Mouse (Mus musculus): Measurements from ENCODE around the gene Elovl7. TPM values are rescaled to one million over a fixed set of nuclear protein-coding genes. Genes with fewer than 3 reads are reported as not detected.
A peak's percentile ranks its signal among the peaks of the same experiment; 100 is the strongest.

Elovl7 gene
- polyA plus RNA-seq, 1 experiment = 0.04 TPM

DNA sequence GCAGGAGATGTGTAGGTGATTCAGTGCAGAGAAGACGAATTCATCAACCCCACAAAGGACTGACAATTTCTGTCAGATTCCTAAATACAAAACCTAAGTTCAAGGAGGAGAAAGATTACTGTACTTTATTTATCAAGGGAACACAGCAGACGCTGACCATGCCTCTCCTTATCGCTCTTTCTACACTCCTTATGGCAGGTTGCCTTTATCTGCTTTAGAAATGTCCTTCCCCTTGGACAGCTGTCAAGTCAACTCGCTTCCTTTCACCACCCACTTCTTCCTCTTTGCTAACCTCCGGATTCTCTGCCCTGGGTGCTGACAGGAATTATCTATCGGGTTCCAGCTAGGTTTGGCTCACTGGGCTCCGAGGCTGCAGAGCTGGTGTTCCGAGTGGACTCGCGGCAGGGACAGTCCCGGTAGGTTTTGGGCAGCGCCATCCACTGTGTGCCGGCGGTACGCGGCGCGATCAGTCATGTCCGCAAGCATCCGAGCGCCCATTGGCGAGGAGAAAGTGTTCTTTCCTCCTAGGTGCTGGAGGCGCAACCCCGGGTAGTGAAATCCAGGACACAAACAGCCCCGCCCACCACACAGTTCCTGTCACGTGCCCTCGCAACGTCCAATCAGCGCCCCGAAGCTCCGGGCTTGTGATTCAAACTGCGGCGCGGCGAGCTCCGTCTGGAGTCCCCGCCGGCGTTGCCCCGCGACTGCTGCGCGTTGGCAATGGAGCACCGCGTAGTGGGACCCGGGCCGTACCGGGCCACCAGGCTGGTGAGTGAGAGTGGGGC is 101.7 kb downstream of the Elovl7 start, which contains the start of gene Depdc1b:
TSS of gene Depdc1b (plus strand) at position 631 of the 785 bp plus-strand sequence.
- peak; percentile 94 for TF ChIP-seq GATA1 (IDR thresholded peaks at IDR 0.05; ENCODE audit: low read length)

DNA sequence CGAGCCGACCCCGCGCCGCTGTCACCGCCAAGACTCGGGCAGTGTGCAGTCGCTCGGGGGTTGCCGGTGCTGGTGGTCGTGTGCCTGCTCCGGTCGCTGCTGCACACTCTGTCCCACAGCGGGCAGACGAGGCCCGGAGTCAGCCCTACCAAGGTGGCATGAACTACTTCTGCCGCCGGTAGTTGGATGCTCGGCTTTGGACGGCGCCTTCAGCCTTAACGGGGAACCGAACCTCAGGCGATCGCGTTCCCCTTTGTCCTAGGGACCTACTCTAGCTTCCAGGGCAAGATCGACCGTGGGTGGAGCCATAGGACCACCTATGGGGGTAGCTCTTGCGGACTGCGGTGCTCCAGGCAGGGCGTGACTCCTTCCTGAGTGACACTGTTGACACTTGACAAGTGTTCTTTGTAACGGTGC is 102.3 kb downstream of the Elovl7 start:
- TF ChIP-seq GATA1 (IDR thresholded peaks at IDR 0.05; ENCODE audit: low read length) = no peak

- TF ChIP-seq GATA1 (IDR thresholded peaks at IDR 0.05; ENCODE audit: low read length) = no peak
Measured at GRCm38 (mm10) chr13:108317414-108317813, 103.2 kb downstream of the Elovl7 start.

DNA sequence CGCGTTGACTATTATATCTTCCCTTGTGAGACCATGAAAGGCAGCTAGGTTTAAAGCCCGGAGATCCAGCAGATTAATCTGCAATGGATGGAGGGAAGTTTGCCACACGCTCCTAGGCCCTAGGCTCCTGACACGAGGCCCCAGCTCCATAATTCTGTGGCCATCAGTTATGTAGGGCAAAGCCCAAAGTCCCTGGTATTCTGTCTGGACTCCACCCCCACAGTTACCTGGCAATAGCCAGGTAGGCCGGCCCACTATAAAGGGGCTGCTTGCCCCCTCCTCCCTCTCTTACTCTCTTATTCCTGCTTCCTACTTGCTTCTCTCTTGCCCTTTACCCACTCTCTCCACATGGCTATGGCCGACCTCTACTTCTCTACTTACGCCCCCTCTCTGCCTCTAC is 104.8 kb downstream of the Elovl7 start:
- no peak for TF ChIP-seq GATA1 (IDR thresholded peaks at IDR 0.05; ENCODE audit: low read length)

DNA sequence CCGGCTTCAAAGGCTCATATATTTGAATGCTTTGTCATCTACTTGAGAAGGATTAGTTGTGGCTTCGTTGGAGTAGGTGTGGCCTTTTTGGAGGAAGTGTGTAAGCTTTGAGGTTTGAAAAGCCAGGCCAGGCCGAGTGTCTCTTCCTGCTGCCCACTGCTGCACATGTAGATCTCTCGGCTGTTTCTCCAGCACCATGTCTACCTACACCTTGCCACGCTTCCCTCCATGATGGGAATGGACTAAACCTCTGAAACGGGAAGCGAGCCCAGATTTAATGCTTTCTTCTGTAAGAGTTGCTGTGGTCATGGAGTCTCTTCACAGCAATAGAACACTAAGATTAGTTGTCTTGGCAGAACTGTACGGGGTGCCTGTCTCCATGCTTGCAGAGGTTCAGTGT is 106.0 kb downstream of the Elovl7 start:
- TF ChIP-seq GATA1 (IDR thresholded peaks at IDR 0.05; ENCODE audit: low read length) = no peak

DNA sequence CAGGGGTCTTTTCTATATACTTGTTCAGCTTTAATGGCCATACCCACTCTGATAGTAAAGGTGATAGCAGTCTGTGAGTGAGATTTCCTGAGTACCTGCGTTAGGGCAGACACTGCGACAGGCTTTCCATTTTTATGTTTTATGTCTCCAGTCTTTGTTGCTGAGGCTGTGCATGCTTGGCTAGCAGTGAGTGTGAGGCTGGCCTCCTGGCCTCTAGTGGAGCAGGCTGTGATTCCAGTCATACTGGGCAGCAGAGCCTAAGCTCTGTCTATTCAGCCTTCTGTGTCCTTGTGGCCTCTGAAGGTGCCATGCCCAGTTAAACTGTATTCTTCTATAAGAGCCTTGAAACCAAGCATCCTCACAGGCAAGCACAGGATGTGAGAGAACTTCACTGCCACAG is 108.3 kb downstream of the Elovl7 start:
- TF ChIP-seq GATA1 (IDR thresholded peaks at IDR 0.05; ENCODE audit: low read length) = no peak

DNA sequence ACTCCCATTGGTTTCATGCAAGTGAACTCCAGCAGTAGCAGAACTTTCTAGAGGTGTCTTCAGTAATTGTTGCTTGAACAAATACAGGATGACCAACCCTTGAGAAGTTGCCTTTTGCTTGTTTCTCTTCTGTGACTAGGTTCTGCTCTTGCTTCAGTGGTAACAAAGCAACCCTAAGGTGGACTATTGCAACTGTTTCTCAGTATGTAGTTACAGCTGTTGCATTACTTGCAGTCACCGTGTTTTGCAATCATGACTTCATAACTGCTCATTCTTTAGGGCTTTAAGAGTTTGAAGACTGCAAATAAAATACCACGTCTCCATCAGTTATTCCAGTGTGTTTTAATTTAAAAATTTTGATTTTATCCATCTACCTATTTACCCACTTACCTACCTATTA is 109.1 kb downstream of the Elovl7 start:
- TF ChIP-seq GATA1 (IDR thresholded peaks at IDR 0.05; ENCODE audit: low read length) = no peak

GRCm38 (mm10) chr13:108323866-108324829 is 109.9 kb downstream of the Elovl7 start:
- TF ChIP-seq GATA1 (IDR thresholded peaks at IDR 0.05; ENCODE audit: low read length) = no peak

- no peak for TF ChIP-seq GATA1 (IDR thresholded peaks at IDR 0.05; ENCODE audit: low read length)
Measured at GRCm38 (mm10) chr13:108325871-108326270, 111.7 kb downstream of the Elovl7 start.

GRCm38 (mm10) chr13:108326351-108326750 is 112.1 kb downstream of the Elovl7 start:
- no peak for TF ChIP-seq GATA1 (IDR thresholded peaks at IDR 0.05; ENCODE audit: low read length)

- no peak for TF ChIP-seq GATA1 (IDR thresholded peaks at IDR 0.05; ENCODE audit: low read length)
Measured at GRCm38 (mm10) chr13:108327047-108327446, 112.8 kb downstream of the Elovl7 start.

DNA sequence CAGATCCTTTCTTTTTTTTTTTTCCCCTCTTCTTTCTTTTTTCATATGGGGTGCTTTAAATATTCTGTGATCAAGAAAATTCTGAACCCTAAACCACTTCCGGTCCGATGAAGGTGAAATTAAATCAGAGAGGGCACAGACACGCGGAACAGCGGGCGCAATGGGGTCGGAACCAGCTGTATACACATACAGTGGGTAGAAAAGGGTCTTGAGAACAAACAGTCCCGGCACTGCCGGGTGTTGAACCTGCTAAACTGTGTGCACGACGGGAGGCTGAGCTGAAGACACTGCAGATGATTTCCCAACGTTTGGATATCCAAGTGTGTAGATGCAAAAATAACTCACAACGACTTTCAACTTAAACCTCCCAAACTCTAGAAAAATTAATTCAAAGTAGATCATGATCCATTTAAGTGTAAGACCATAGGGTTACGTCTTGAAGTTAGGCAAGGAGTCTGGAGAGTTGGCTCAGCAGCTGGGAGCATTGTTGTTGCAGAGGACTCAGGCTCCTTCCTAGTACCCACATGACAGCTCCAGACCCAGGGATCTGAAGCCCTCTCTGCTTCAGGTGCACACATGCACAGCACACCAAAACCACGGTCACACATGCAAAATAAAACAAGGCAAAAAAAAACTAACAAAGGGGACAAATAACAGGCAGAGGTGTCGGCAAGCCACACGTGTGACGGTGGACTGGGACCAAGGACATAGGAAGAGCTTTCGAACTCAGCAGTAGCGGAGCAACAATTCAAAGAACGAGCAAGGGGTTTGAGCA is 114.4 kb downstream of the Elovl7 start:
- no peak for TF ChIP-seq GATA1 (IDR thresholded peaks at IDR 0.05; ENCODE audit: low read length)

DNA sequence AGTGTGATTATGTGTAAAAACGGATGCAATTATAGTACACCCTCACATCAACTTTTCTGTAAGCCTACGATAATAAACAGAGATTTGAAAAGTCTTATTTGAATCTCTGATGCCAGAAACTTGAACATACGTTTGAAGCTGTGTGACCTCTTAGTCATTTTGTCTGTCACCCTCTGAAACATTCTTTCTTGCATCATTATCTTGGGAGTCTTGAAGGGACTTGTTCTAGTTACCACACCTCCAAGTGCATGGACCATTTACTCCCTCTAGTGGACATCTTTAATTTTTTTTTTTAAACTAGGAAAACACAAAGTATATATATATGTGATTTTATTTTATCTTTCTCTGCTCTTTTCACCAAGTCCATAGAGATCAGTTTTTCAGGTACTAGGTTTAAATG is 115.5 kb downstream of the Elovl7 start:
- no peak for TF ChIP-seq GATA1 (IDR thresholded peaks at IDR 0.05; ENCODE audit: low read length)

Other genes with a start within 250 kb of the Elovl7 start
- gene Smim15, start 170.0 kb upstream of the Elovl7 start, polyA plus RNA-seq (2012) = 4.3 and 5.5 TPM in 2 replicates
- gene Ndufaf2, start 55.8 kb upstream of the Elovl7 start, polyA plus RNA-seq (2012) = 54.5 and 73.0 TPM in 2 replicates
- 1.1 and 3.7 TPM in 2 replicates for gene Ercc8, start 55.7 kb upstream of the Elovl7 start, polyA plus RNA-seq (2012)
- 4.6 and 4.7 TPM in 2 replicates for gene Depdc1b, start 101.9 kb downstream of the Elovl7 start, polyA plus RNA-seq (2012)
- gene Pde4d, start 235.5 kb downstream of the Elovl7 start, polyA plus RNA-seq (2012) = 12.7 and 13.2 TPM in 2 replicates

Measured in G1E-ER4 (cell line).